Mouse (Mus musculus): ENCODE results near the gene Tspo.

Tspo gene

GRCm38 (mm10) chr15:83563327-83563856 lies at the start of gene Tspo, which contains the start of gene Mcat:
Tspo (plus strand) TSS chr15:83563592.
Mcat (minus strand) TSS chr15:83563787.
- in situ Hi-C loops (cut with MboI, MseI), result no loop called here

- in situ Hi-C loops (cut with MboI, MseI), result no loop called here
Observed at GRCm38 (mm10) chr15:83515018-83515417, 48.4 kb upstream of the Tspo start.

- in situ Hi-C loops (cut with MboI, MseI), result no loop called here
Observed at GRCm38 (mm10) chr15:83518215-83519048, 45.0 kb upstream of the Tspo start.

GRCm38 (mm10) chr15:83520861-83521382 lies 42.5 kb upstream of the Tspo start:
- in situ Hi-C loops (cut with MboI, MseI), result no loop called here

GRCm38 (mm10) chr15:83523196-83523595 lies 40.2 kb upstream of the Tspo start:
- in situ Hi-C loops (cut with MboI, MseI), result no loop called here

GRCm38 (mm10) chr15:83523638-83524332 lies 39.6 kb upstream of the Tspo start:
- in situ Hi-C loops (cut with MboI, MseI), result no loop called here

- in situ Hi-C loops (cut with MboI, MseI), result no loop called here
Observed at GRCm38 (mm10) chr15:83524333-83524729, 39.1 kb upstream of the Tspo start.

GRCm38 (mm10) chr15:83526424-83527091 lies 36.8 kb upstream of the Tspo start, which contains the start of gene Bik:
Bik (plus strand) TSS chr15:83526862.
- in situ Hi-C loops (cut with MboI, MseI), result no loop called here

GRCm38 (mm10) chr15:83527092-83527437 lies 36.3 kb upstream of the Tspo start:
- in situ Hi-C loops (cut with MboI, MseI), result no loop called here

GRCm38 (mm10) chr15:83527747-83528146 lies 35.6 kb upstream of the Tspo start:
- in situ Hi-C loops (cut with MboI, MseI), result no loop called here

GRCm38 (mm10) chr15:83528892-83529291 lies 34.5 kb upstream of the Tspo start:
- in situ Hi-C loops (cut with MboI, MseI), result no loop called here

- in situ Hi-C loops (cut with MboI, MseI), result no loop called here
Observed at GRCm38 (mm10) chr15:83529765-83530164, 33.6 kb upstream of the Tspo start.

GRCm38 (mm10) chr15:83530233-83530632 lies 33.2 kb upstream of the Tspo start:
- in situ Hi-C loops (cut with MboI, MseI), result no loop called here

- in situ Hi-C loops (cut with MboI, MseI), result no loop called here
Observed at GRCm38 (mm10) chr15:83530688-83531087, 32.7 kb upstream of the Tspo start.

GRCm38 (mm10) chr15:83531961-83532469 lies 31.4 kb upstream of the Tspo start:
- in situ Hi-C loops (cut with MboI, MseI), result no loop called here

- in situ Hi-C loops (cut with MboI, MseI), result no loop called here
Observed at GRCm38 (mm10) chr15:83532606-83533005, 30.8 kb upstream of the Tspo start.

GRCm38 (mm10) chr15:83534960-83535889 lies 28.2 kb upstream of the Tspo start:
- in situ Hi-C loops (cut with MboI, MseI), result no loop called here

- in situ Hi-C loops (cut with MboI, MseI), result no loop called here
Observed at GRCm38 (mm10) chr15:83535890-83536231, 27.5 kb upstream of the Tspo start.

GRCm38 (mm10) chr15:83538855-83539254 lies 24.5 kb upstream of the Tspo start:
- in situ Hi-C loops (cut with MboI, MseI), result no loop called here

- in situ Hi-C loops (cut with MboI, MseI), result no loop called here
Observed at GRCm38 (mm10) chr15:83539905-83540304, 23.5 kb upstream of the Tspo start.

Measured in T-helper 2 cell (primary cell).